Mouse (Mus musculus): ENCODE measurements around the gene Micall1.
A peak's percentile ranks its signal among the peaks of the same experiment; 100 is the strongest.

Micall1 gene

GRCm38 (mm10) chr15:79108421-79109320, at the start of gene Micall1:
Micall1 (plus strand) TSS chr15:79108898.
- peak; percentile 68 to 72 for DNase-seq (ENCODE audit: low spot score in 2 of 2)

GRCm38 (mm10) chr15:79060887-79061565, 47.7 kb upstream of the Micall1 start:
- DNase-seq (ENCODE audit: low spot score in 2 of 2): no peak

- peak; percentile 99 to 100 for DNase-seq (ENCODE audit: low spot score in 2 of 2)
These were observed 46.1 kb upstream of the Micall1 start, which contains the start of gene Ankrd54 for GRCm38 (mm10) chr15:79062376-79063159. Ankrd54 (minus strand) TSS chr15:79062893.

- no peak for DNase-seq (ENCODE audit: low spot score in 2 of 2)
These were observed 45.4 kb upstream of the Micall1 start for GRCm38 (mm10) chr15:79063160-79063740.

- DNase-seq (ENCODE audit: low spot score in 2 of 2): no peak
These were observed 43.5 kb upstream of the Micall1 start for GRCm38 (mm10) chr15:79065086-79065770.

- no peak for DNase-seq (ENCODE audit: low spot score in 2 of 2)
These were observed 42.4 kb upstream of the Micall1 start for GRCm38 (mm10) chr15:79066276-79066675.

- DNase-seq (ENCODE audit: low spot score in 2 of 2): no peak
These were observed 41.1 kb upstream of the Micall1 start for GRCm38 (mm10) chr15:79067631-79068030.

GRCm38 (mm10) chr15:79068416-79068815, 40.3 kb upstream of the Micall1 start:
- DNase-seq (ENCODE audit: low spot score in 2 of 2): no peak

- peak; percentile 26 to 41 for DNase-seq (ENCODE audit: low spot score in 2 of 2)
These were observed 37.3 kb upstream of the Micall1 start for GRCm38 (mm10) chr15:79071117-79072039.

GRCm38 (mm10) chr15:79073752-79074151, 34.9 kb upstream of the Micall1 start:
- DNase-seq (ENCODE audit: low spot score in 2 of 2): no peak

- no peak for DNase-seq (ENCODE audit: low spot score in 2 of 2)
These were observed 34.3 kb upstream of the Micall1 start for GRCm38 (mm10) chr15:79074446-79074845.

- peak; percentile 86 for DNase-seq (ENCODE audit: low spot score in 2 of 2)
These were observed 33.7 kb upstream of the Micall1 start, which contains the start of gene Eif3l for GRCm38 (mm10) chr15:79074913-79075532. Eif3l (plus strand) TSS chr15:79075179.

GRCm38 (mm10) chr15:79075658-79076365, 32.9 kb upstream of the Micall1 start:
- no peak for DNase-seq (ENCODE audit: low spot score in 2 of 2)

- DNase-seq (ENCODE audit: low spot score in 2 of 2): no peak
These were observed 29.1 kb upstream of the Micall1 start for GRCm38 (mm10) chr15:79079567-79079966.

GRCm38 (mm10) chr15:79092284-79092683, 16.4 kb upstream of the Micall1 start:
- no peak for DNase-seq (ENCODE audit: low spot score in 2 of 2)

GRCm38 (mm10) chr15:79093083-79093839, 15.4 kb upstream of the Micall1 start:
- no peak for DNase-seq (ENCODE audit: low spot score in 2 of 2)

- DNase-seq (ENCODE audit: low spot score in 2 of 2): no peak
These were observed 13.2 kb upstream of the Micall1 start for GRCm38 (mm10) chr15:79095483-79095882.

GRCm38 (mm10) chr15:79096556-79096955, 12.1 kb upstream of the Micall1 start:
- DNase-seq (ENCODE audit: low spot score in 2 of 2): no peak

Data from heart, adult 9 months (tissue).